In the genomic region with DNA sequence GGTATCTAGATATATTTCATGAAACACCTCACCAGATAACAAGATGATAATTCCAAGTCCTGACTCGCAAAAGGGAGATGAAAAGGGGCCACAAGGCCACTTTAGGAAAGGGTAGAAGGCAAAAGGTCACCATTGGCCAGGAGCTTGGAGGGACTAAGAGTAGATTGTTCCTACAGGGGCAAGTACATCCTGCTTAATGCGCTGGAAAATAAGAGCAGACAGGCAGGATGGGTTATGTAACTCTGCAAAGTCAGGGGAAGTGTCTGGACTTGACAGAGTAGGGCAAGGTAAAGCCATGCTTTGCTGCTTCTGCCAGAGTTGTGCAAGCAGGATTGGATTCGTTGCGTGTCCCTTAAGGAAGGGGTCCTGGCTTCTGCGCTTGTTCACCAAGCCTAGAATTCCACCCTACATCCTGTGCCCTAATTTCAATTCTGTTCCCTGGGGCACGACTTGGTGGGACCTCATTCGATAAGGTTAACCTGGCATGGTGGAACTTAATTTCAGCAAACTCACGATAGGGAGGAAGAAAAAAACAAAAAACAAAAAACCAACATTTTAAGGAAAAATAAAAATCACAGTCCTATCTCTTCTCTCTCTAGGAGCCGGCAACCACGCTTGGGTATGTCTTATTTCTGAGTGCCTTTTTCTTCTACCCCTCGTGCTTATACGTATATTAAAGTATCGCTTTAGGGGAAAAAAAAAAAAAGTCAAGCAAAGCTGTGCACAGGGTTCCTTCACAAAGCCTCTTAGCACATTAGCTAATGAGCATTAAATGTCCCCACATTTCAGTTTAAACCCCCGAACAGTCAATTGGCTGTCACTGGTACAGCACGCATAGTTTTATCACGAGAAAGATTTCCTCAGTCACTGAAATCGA, we compare ENCODE assay signal across 8 mouse cellular contexts. TPM values are rescaled to one million over a fixed set of nuclear protein-coding genes. Genes with fewer than 3 reads are reported as not detected.
DNase-seq lines count a peak whose midpoint lies in the region; ATAC-seq lines count a peak whose summit lies in the region.

No protein-coding gene starts in this region.

- H3K4me2 ChIP-seq in heart, embryonic 13.5 days, result peak overlapping the region; percentile 96
- H3K4me2 ChIP-seq in forebrain, embryonic 14.5 days (ENCODE audit: low read length), result peak overlapping the region; percentile 99
- H3K4me2 ChIP-seq in liver, embryonic 16.5 days (ENCODE audit: low read depth, low read length), result peak overlapping the region; percentile 62

- H3K27me3 ChIP-seq in heart, embryonic 13.5 days (replicated peaks), result no peaks in the 10 kb centered on the region
- no peaks in the 10 kb centered on the region for H3K27me3 ChIP-seq in forebrain, embryonic 14.5 days (replicated peaks; ENCODE audit: control insufficient read depth, insufficient read depth, low read length)
- peaks cover 22% of the 10 kb centered on the region for H3K27me3 ChIP-seq in liver, embryonic 16.5 days (ENCODE audit: control insufficient read depth, insufficient read depth, low read depth, low read length)

- H3K4me1 ChIP-seq in heart, embryonic 13.5 days, result peaks cover 28% of the 10 kb centered on the region
- no peaks in the 10 kb centered on the region for H3K4me1 ChIP-seq in forebrain, embryonic 14.5 days (ENCODE audit: control insufficient read depth, insufficient read depth, low read length)
- H3K4me1 ChIP-seq in liver, embryonic 16.5 days (ENCODE audit: control insufficient read depth, low read depth, low read length), result no peaks in the 10 kb centered on the region; the same call in 1 of the 2 replicates

- H3K36me3 ChIP-seq in heart, embryonic 13.5 days, result no peaks in the 10 kb centered on the region
- no peaks in the 10 kb centered on the region for H3K36me3 ChIP-seq in forebrain, embryonic 14.5 days (ENCODE audit: control insufficient read depth, insufficient read depth, low read length)
- H3K36me3 ChIP-seq in liver, embryonic 16.5 days (ENCODE audit: control insufficient read depth, insufficient read depth), result no peaks in the 10 kb centered on the region

- no peak for ATAC-seq in heart, embryonic 13.5 days (ENCODE audit: extremely low read depth, insufficient number of reproducible peaks, low FRiP score, low TSS enrichment)
- no peak for ATAC-seq in forebrain, embryonic 14.5 days
- ATAC-seq in liver, embryonic 16.5 days (ENCODE audit: low read depth), result peak; percentile 35; the same call in 1 of the 2 replicates
- ATAC-seq in erythroid progenitor cell, adult 5-6 weeks (replicated peaks; ENCODE audit: low FRiP score, poor library complexity, severe bottlenecking), result no peak

- peak overlapping the region; percentile 81 for H3K4me3 ChIP-seq in heart, embryonic 13.5 days
- peak overlapping the region; percentile 67 for H3K4me3 ChIP-seq in forebrain, embryonic 14.5 days (ENCODE audit: low read depth, low read length)
- peak overlapping the region; percentile 65 for H3K4me3 ChIP-seq in liver, embryonic 16.5 days (ENCODE audit: low read depth, low read length)

- H3K9ac ChIP-seq in heart, embryonic 13.5 days, result peak overlapping the region; percentile 89
- H3K9ac ChIP-seq in forebrain, embryonic 14.5 days (ENCODE audit: low read length), result peak overlapping the region; percentile 75
- H3K9ac ChIP-seq in liver, embryonic 16.5 days (ENCODE audit: low read depth, low read length), result peak overlapping the region; percentile 67; the same call in 1 of the 2 replicates

- H3K9me3 ChIP-seq in heart, embryonic 13.5 days, result no peaks in the 10 kb centered on the region
- H3K9me3 ChIP-seq in forebrain, embryonic 14.5 days (replicated peaks; ENCODE audit: control insufficient read depth, low read length), result no peaks in the 10 kb centered on the region
- no peaks in the 10 kb centered on the region for H3K9me3 ChIP-seq in liver, embryonic 16.5 days (replicated peaks; ENCODE audit: control insufficient read depth, low read length)

- no peak for DNase-seq in heart, adult 11 months
- DNase-seq in Muller cell, postnatal 12 days (ENCODE audit: inconsistent ontology term), result peak; percentile 22
- peak; percentile 12 for DNase-seq in forebrain, embryonic 14.5 days (ENCODE audit: low spot score)
- DNase-seq in urinary bladder, adult 2 months (ENCODE audit: low spot score), result no peak
- no peak for DNase-seq in yolk sac, embryonic 10.5 days (ENCODE audit: low spot score)

- 22% methylated on average over 17 of the region's 17 CpGs for WGBS in heart, embryonic 13.5 days
- 26% methylated on average over 17 of the region's 17 CpGs for WGBS in forebrain, embryonic 14.5 days
- 19% methylated on average over 17 of the region's 17 CpGs for WGBS in liver, embryonic 16.5 days (ENCODE audit: insufficient replicate concordance)

- no peak overlapping the region for H3K27ac ChIP-seq in heart, embryonic 13.5 days (replicated peaks)
- H3K27ac ChIP-seq in forebrain, embryonic 14.5 days (ENCODE audit: low read depth, low read length), result no peak overlapping the region
- no peak overlapping the region for H3K27ac ChIP-seq in liver, embryonic 16.5 days (ENCODE audit: low read length)

RNA-seq across cellular contexts. Expression of gene Mreg, which starts 1.1 kb away (rescaled TPM):
- polyA plus RNA-seq in heart, embryonic 13.5 days (2015; fragmentation: Nextera tagmentation; extraction: Ambion mirVana), result 4.0 TPM in 2 replicates
- 1.2 and 1.6 TPM in 2 replicates for polyA plus RNA-seq in forebrain, embryonic 14.5 days (2014; fragmentation: Nextera tagmentation; extraction: Ambion mirVana)
- 8.0 and 8.1 TPM in 2 replicates for polyA plus RNA-seq in liver, embryonic 16.5 days (2015; fragmentation: Nextera tagmentation; extraction: Ambion mirVana)
- 23.3 and 30.0 TPM in 2 replicates for polyA plus RNA-seq in urinary bladder, adult 2 months (2012; rRNA removed)
- total RNA-seq in erythroid progenitor cell, adult 5-6 weeks (2015; ENCODE audit: low replicate concordance), result 1.4 TPM in 1 of 2 replicates, not detected in the other
- 0.39 TPM in 1 of 2 replicates, not detected in the other for total RNA-seq in erythroid progenitor cell, adult 5-6 weeks (2017; ENCODE audit: low replicate concordance)

Comparison
In these comparisons a context has a peak if more than half of its experiments do, and no peak if none do; other contexts are left out.
1. DNase-seq: peak in Muller cell, postnatal 12 days (single experiment) and forebrain, embryonic 14.5 days (single experiment); none in heart, adult 11 months (single experiment), urinary bladder, adult 2 months (single experiment) and yolk sac, embryonic 10.5 days (single experiment).
2. Peak in every context shown above with its lines, with median percentiles within 50 percentile points of each other: H3K4me2 ChIP-seq, H3K4me3 ChIP-seq and H3K9ac ChIP-seq.